Mouse (Mus musculus): ENCODE measurements around the gene Sirpa. TPM values are rescaled to one million over a fixed set of nuclear protein-coding genes. Genes with fewer than 3 reads are reported as not detected.

The Sirpa gene
- polyA plus RNA-seq, 1 experiment from 2014 or later, result 39.5 TPM

- ATAC-seq (replicated peaks), result no peak
- WGBS, result 95% methylated on average over 3 of the region's 3 CpGs
- H3K9me3 ChIP-seq, result no peaks in the 10 kb centered on the region
These were observed 37.9 kb downstream of the Sirpa start for GRCm38 (mm10) chr2:129630532-129630886.

GRCm38 (mm10) chr2:129630978-129631660, 38.5 kb downstream of the Sirpa start:
- Histone ChIP-seq H3K4me3 (no peak overlapping the region), H3K4me2 (no peak overlapping the region), H3K9ac (no peak overlapping the region), H3K27ac (no peak overlapping the region), H3K27me3 (replicated peaks) (no peaks in the 10 kb centered on the region), H3K36me3 (replicated peaks) (0 out of 2 replicates have a peak, but pooled peaks cover 6% of the 10 kb centered on the region), H3K9me3 (no peaks in the 10 kb centered on the region), H3K4me1 (no peaks in the 10 kb centered on the region)
- WGBS, result 94% methylated on average over 7 of the region's 7 CpGs
- no peak for ATAC-seq (replicated peaks)

More at GRCm38 (mm10) chr2:129630532-129630886, 37.9 kb downstream of the Sirpa start:
- Histone ChIP-seq H3K4me2 (no peak overlapping the region), H3K27ac (no peak overlapping the region), H3K9ac (no peak overlapping the region), H3K27me3 (replicated peaks) (no peaks in the 10 kb centered on the region), H3K4me1 (no peaks in the 10 kb centered on the region), H3K36me3 (replicated peaks) (0 out of 2 replicates have a peak, but pooled peaks cover 6% of the 10 kb centered on the region), H3K4me3 (no peak overlapping the region)

- Histone ChIP-seq H3K9me3 (no peaks in the 10 kb centered on the region), H3K36me3 (replicated peaks) (0 out of 2 replicates have a peak, but pooled peaks cover 6% of the 10 kb centered on the region), H3K4me1 (no peaks in the 10 kb centered on the region), H3K9ac (no peak overlapping the region), H3K4me3 (no peak overlapping the region), H3K27me3 (replicated peaks) (no peaks in the 10 kb centered on the region), H3K27ac (no peak overlapping the region), H3K4me2 (no peak overlapping the region)
- 89% methylated on average over 7 of the region's 7 CpGs for WGBS
- no peak for ATAC-seq (replicated peaks)
These were observed 39.7 kb downstream of the Sirpa start for GRCm38 (mm10) chr2:129632324-129632723.

GRCm38 (mm10) chr2:129633077-129633732, 40.6 kb downstream of the Sirpa start:
- no peak overlapping the region for H3K9ac ChIP-seq
- H3K4me2 ChIP-seq, result no peak overlapping the region
- 0 out of 2 replicates have a peak, but pooled peaks cover 6% of the 10 kb centered on the region for H3K36me3 ChIP-seq (replicated peaks)
- ATAC-seq (replicated peaks), result no peak
- H3K27me3 ChIP-seq (replicated peaks), result no peaks in the 10 kb centered on the region
- H3K27ac ChIP-seq, result no peak overlapping the region
- H3K4me3 ChIP-seq, result no peak overlapping the region
- H3K4me1 ChIP-seq, result no peaks in the 10 kb centered on the region
- H3K9me3 ChIP-seq, result no peaks in the 10 kb centered on the region
- 82% methylated on average over 9 of the region's 9 CpGs for WGBS

- no peak overlapping the region for H3K4me2 ChIP-seq
- no peaks in the 10 kb centered on the region for H3K27me3 ChIP-seq (replicated peaks)
- no peak overlapping the region for H3K27ac ChIP-seq
- ATAC-seq (replicated peaks), result no peak
- H3K9ac ChIP-seq, result no peak overlapping the region
- no peak overlapping the region for H3K4me3 ChIP-seq
- no peaks in the 10 kb centered on the region for H3K4me1 ChIP-seq
- 84% methylated on average over 3 of the region's 3 CpGs for WGBS
- 0 out of 2 replicates have a peak, but pooled peaks cover 6% of the 10 kb centered on the region for H3K36me3 ChIP-seq (replicated peaks)
- no peaks in the 10 kb centered on the region for H3K9me3 ChIP-seq
These were observed 41.3 kb downstream of the Sirpa start for GRCm38 (mm10) chr2:129633982-129634381.

GRCm38 (mm10) chr2:129652616-129653015, 60.0 kb downstream of the Sirpa start:
- peaks cover 4% of the 10 kb centered on the region; the same call in 1 of the 2 replicates for H3K4me1 ChIP-seq
- H3K27me3 ChIP-seq (replicated peaks), result no peaks in the 10 kb centered on the region
- H3K9me3 ChIP-seq, result no peaks in the 10 kb centered on the region
- 72% methylated on average over 4 of the region's 4 CpGs for WGBS
- no peak for ATAC-seq (replicated peaks)
- no peak overlapping the region for H3K4me3 ChIP-seq
- no peak overlapping the region for H3K27ac ChIP-seq
- no peak overlapping the region for H3K4me2 ChIP-seq
- no peaks in the 10 kb centered on the region for H3K36me3 ChIP-seq (replicated peaks)
- no peak overlapping the region for H3K9ac ChIP-seq

- Histone ChIP-seq H3K4me2 (no peak overlapping the region), H3K36me3 (replicated peaks) (no peaks in the 10 kb centered on the region), H3K27ac (no peak overlapping the region), H3K4me1 (peaks cover 4% of the 10 kb centered on the region; the same call in 1 of the 2 replicates), H3K9ac (no peak overlapping the region), H3K9me3 (no peaks in the 10 kb centered on the region), H3K4me3 (no peak overlapping the region), H3K27me3 (replicated peaks) (no peaks in the 10 kb centered on the region)
- ATAC-seq (replicated peaks), result no peak
- 76% methylated on average over 2 of the region's 2 CpGs for WGBS
These were observed 61.0 kb downstream of the Sirpa start for GRCm38 (mm10) chr2:129653632-129654031.

- Histone ChIP-seq H3K4me1 (no peaks in the 10 kb centered on the region), H3K4me2 (no peak overlapping the region), H3K27me3 (replicated peaks) (no peaks in the 10 kb centered on the region), H3K9ac (no peak overlapping the region), H3K36me3 (replicated peaks) (no peaks in the 10 kb centered on the region), H3K4me3 (no peak overlapping the region), H3K27ac (no peak overlapping the region), H3K9me3 (no peaks in the 10 kb centered on the region)
- WGBS, result 84% methylated on average over 4 of the region's 4 CpGs
- ATAC-seq (replicated peaks), result no peak
These were observed 61.8 kb downstream of the Sirpa start for GRCm38 (mm10) chr2:129654233-129654950.

- H3K36me3 ChIP-seq (replicated peaks), result no peaks in the 10 kb centered on the region
- no peaks in the 10 kb centered on the region for H3K4me1 ChIP-seq
These were observed 62.4 kb downstream of the Sirpa start for GRCm38 (mm10) chr2:129655033-129655432.

GRCm38 (mm10) chr2:129658796-129659195, 66.2 kb downstream of the Sirpa start:
- 88% methylated on average over 4 of the region's 4 CpGs for WGBS
- H3K9me3 ChIP-seq, result no peaks in the 10 kb centered on the region
- H3K9ac ChIP-seq, result no peak overlapping the region
- no peak for ATAC-seq (replicated peaks)
- no peak overlapping the region for H3K27ac ChIP-seq
- no peak overlapping the region for H3K4me2 ChIP-seq
- no peaks in the 10 kb centered on the region for H3K27me3 ChIP-seq (replicated peaks)
- no peaks in the 10 kb centered on the region for H3K36me3 ChIP-seq (replicated peaks)
- H3K4me1 ChIP-seq, result no peaks in the 10 kb centered on the region
- H3K4me3 ChIP-seq, result no peak overlapping the region

More at GRCm38 (mm10) chr2:129655033-129655432, 62.4 kb downstream of the Sirpa start:
- WGBS, result 88% methylated on average over 4 of the region's 4 CpGs
- Histone ChIP-seq H3K4me3 (no peak overlapping the region), H3K27me3 (replicated peaks) (no peaks in the 10 kb centered on the region), H3K27ac (no peak overlapping the region), H3K9ac (no peak overlapping the region), H3K4me2 (no peak overlapping the region), H3K9me3 (no peaks in the 10 kb centered on the region)
- ATAC-seq (replicated peaks), result no peak

- no peak for ATAC-seq (replicated peaks)
- no peak overlapping the region for H3K4me2 ChIP-seq
- no peaks in the 10 kb centered on the region for H3K27me3 ChIP-seq (replicated peaks)
- WGBS, result 70% methylated on average over 6 of the region's 6 CpGs
- H3K4me3 ChIP-seq, result no peak overlapping the region
- H3K9ac ChIP-seq, result no peak overlapping the region
- no peaks in the 10 kb centered on the region for H3K36me3 ChIP-seq (replicated peaks)
- no peaks in the 10 kb centered on the region for H3K9me3 ChIP-seq
- H3K27ac ChIP-seq, result no peak overlapping the region
- no peaks in the 10 kb centered on the region for H3K4me1 ChIP-seq
These were observed 67.4 kb downstream of the Sirpa start for GRCm38 (mm10) chr2:129660020-129660419.

- 70% methylated on average over 4 of the region's 4 CpGs for WGBS
These were observed 69.8 kb downstream of the Sirpa start for GRCm38 (mm10) chr2:129662484-129662883.

More at GRCm38 (mm10) chr2:129662484-129662883, 69.8 kb downstream of the Sirpa start:
- Histone ChIP-seq H3K4me1 (no peaks in the 10 kb centered on the region), H3K27ac (no peak overlapping the region), H3K9me3 (no peaks in the 10 kb centered on the region), H3K9ac (no peak overlapping the region), H3K36me3 (replicated peaks) (no peaks in the 10 kb centered on the region), H3K4me3 (no peak overlapping the region), H3K4me2 (no peak overlapping the region), H3K27me3 (replicated peaks) (no peaks in the 10 kb centered on the region)
- no peak for ATAC-seq (replicated peaks)

All from midbrain, embryonic 15.5 days (tissue).